Mouse (Mus musculus) neural tube, embryonic 13.5 days (tissue): Measurements from ENCODE around the gene Kank1. TPM values are rescaled to one million over a fixed set of nuclear protein-coding genes. Genes with fewer than 3 reads are reported as not detected.

ENCODE experiments used
- ATAC-seq: fragments of 200-750 bp; cut with Nextera tagmentation; 2 replicates; pipeline ENCODE4 v1.8.0; 2017; ENCODE audit warnings: low read depth, mild to moderate bottlenecking, moderate TSS enrichment, moderate library complexity
- H3K27ac ChIP-seq: fragments of 300-500 bp; sonication (generic); replicated peaks from 2 replicates; pipeline ENCODE4 v1.5.1; 2015; ENCODE audit warnings: moderate library complexity, mild to moderate bottlenecking, inconsistent platforms
- H3K27me3 ChIP-seq: fragments of 300-500 bp; sonication (generic); 2 replicates; pipeline ENCODE4 v1.6.1; 2015; ENCODE audit warnings: mild to moderate bottlenecking, inconsistent platforms
- H3K36me3 ChIP-seq: fragments of 300-500 bp; sonication (generic); 2 replicates; pipeline ENCODE4 v1.6.1; 2015; ENCODE audit warnings: mild to moderate bottlenecking, inconsistent platforms
- H3K4me1 ChIP-seq: fragments of 300-500 bp; sonication (generic); replicated peaks from 2 replicates; pipeline ENCODE4 v1.6.1; 2015; ENCODE audit warnings: inconsistent platforms
- H3K4me2 ChIP-seq: fragments of 300-500 bp; sonication (generic); 2 replicates; pipeline ENCODE4 v1.6.1; 2015; ENCODE audit warnings: inconsistent platforms, mild to moderate bottlenecking, moderate library complexity
- H3K4me3 ChIP-seq: fragments of 300-500 bp; sonication (generic); 2 replicates; pipeline ENCODE4 v1.5.1; 2015; ENCODE audit warnings: mild to moderate bottlenecking, inconsistent platforms
- H3K9ac ChIP-seq: fragments of 300-500 bp; sonication (generic); 2 replicates; pipeline ENCODE4 v1.6.1; 2015; ENCODE audit warnings: moderate library complexity, mild to moderate bottlenecking, inconsistent platforms
- H3K9me3 ChIP-seq: fragments of 300-500 bp; sonication (generic); 2 replicates; pipeline ENCODE4 v1.6.1; 2016; ENCODE audit warnings: inconsistent platforms
- WGBS: fragments of 180-500 bp; shearing (Covaris S2); methylation state at CpG from one replicate; pipeline ENCODE4 v1.1.7; 2015; 5-methylcytosine and 5-hydroxymethylcytosine counted together
- polyA plus RNA-seq: library from polyadenylated mRNA; unstranded; fragments of >200 nt; fragmentation: Nextera tagmentation; extraction: Ambion mirVana; gene quantifications from 2 replicates; pipeline ENCODE4 v1.2.1, GENCODE M21; 2015

The Kank1 gene
- polyA plus RNA-seq, 1 experiment from 2014 or later: 10.3 TPM

DNA sequence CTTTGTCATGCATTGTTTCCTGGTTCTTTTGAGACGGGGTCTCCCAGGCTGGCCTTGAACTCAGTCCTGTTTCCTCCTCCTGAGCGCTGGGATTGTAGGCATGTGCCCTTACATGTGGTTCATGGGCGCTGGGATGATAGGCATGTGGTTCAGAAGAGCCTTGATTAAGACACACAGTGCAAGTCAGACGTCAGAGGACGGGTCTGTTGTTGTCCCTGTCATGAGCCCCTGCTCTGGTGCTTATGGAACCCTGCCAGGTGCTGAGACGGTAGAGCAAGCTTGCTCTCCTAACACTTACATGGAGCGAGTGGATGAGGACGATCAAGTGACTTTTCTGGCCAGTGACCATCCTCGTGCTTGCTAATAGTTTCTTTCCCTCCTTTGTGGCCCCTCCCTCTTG, 143.9 kb downstream of the Kank1 start:
- Histone ChIP-seq H3K9ac (no peak overlapping the region), H3K9me3 (no peaks in the 10 kb centered on the region), H3K4me1 (peaks cover 9% of the 10 kb centered on the region), H3K4me3 (no peak overlapping the region), H3K36me3 (no peaks in the 10 kb centered on the region), H3K27ac (no peak overlapping the region), H3K27me3 (no peaks in the 10 kb centered on the region), H3K4me2 (no peak overlapping the region)
- no peak for ATAC-seq
- 92% methylated on average over 9 of the region's 9 CpGs for WGBS

DNA sequence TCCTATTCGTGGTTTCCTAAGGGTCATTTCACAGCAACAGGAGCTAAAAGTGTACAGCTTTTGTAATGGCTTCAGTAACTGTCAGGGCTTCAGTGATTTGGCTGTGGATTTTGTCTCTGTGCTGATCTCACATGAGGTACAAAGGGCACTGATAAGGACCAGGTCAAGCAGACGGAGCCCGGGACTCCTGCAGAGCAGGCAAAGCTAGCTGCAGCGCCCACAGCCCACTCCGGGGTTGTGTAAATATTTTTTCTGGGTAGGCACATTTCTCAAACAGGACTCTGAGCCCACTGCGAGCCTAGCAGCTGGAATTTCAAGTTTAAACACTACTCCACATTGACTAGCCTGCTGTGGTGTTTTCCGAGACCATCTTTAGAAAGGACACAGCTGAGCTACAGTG, 145.2 kb downstream of the Kank1 start:
- 0 out of 2 replicates have a peak overlapping the region, but pooled peaks have one; percentile 8 for H3K9ac ChIP-seq
- H3K27ac ChIP-seq: no peak overlapping the region
- H3K27me3 ChIP-seq: no peaks in the 10 kb centered on the region
- H3K4me2 ChIP-seq: no peak overlapping the region
- WGBS: 69% methylated on average over 7 of the region's 7 CpGs
- peaks cover 9% of the 10 kb centered on the region for H3K4me1 ChIP-seq
- H3K9me3 ChIP-seq: no peaks in the 10 kb centered on the region
- H3K36me3 ChIP-seq: no peaks in the 10 kb centered on the region
- ATAC-seq: no peak
- H3K4me3 ChIP-seq: no peak overlapping the region

DNA sequence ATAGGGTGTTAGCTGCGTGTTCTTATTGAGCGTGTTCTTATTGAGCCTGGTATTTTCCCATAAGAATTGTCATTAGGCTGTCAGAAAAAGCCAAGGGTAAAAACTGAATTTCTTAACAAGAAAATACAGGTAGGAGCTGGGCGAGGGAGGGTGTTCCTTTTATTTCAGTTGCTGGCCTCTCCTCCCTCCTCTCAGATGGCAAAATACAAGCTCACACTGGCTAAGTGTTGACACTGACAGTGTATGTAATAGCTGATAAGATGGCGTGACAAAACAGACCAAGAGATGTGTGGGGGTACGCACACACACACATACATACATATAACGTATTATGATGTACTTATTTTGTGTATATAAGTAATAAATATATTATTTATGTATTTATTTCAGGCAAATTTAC, 145.7 kb downstream of the Kank1 start:
- WGBS: 87% methylated on average over 6 of the region's 6 CpGs
- H3K27me3 ChIP-seq: no peaks in the 10 kb centered on the region
- no peak overlapping the region for H3K27ac ChIP-seq
- no peak overlapping the region for H3K4me3 ChIP-seq
- H3K36me3 ChIP-seq: no peaks in the 10 kb centered on the region
- no peaks in the 10 kb centered on the region for H3K9me3 ChIP-seq
- no peak overlapping the region for H3K4me2 ChIP-seq
- peaks cover 9% of the 10 kb centered on the region for H3K4me1 ChIP-seq
- no peak overlapping the region for H3K9ac ChIP-seq
- ATAC-seq: no peak

DNA sequence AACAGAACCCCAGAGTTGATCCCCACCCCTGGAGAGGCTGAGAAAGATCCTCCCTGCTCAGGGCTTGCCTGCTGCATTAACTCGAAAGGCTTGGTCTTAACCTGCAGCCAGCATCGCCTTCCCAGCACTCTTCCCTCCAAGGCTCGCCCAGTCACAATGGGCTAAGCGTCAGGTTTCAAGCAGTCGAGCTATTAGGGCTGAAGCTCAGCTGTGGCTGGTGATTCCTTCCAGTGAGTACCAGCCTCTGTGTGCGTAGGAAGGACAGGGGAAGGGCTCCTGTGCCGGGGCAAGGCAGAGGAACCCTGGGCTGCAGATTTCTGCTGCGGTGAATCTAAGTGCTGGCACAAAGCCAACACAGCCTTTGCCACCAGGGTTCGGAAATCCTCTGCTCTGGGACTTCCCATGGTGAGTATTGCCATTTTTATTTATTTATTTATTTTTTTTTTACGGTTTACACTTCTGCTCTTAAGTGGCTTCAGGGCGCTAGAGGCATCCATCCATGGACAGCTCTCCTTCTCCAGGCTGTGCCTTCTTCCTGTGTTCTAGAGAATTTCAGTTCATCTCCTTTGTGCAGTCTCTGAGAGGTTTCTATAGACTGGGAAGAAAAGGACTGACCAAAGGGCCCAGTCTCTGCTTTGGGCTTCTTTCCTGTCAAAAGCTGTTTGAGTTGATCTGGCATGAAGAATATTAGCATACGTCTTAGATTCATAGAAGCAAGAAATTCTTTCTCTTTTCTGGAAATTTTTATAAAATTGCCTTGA, 146.8 kb downstream of the Kank1 start:
- Histone ChIP-seq H3K27me3 (no peaks in the 10 kb centered on the region), H3K9me3 (no peaks in the 10 kb centered on the region), H3K36me3 (no peaks in the 10 kb centered on the region), H3K9ac (no peak overlapping the region), H3K27ac (peak overlapping the region; percentile 52; the same call in 1 of the 2 replicates), H3K4me3 (no peak overlapping the region), H3K4me1 (peaks cover 9% of the 10 kb centered on the region), H3K4me2 (peak overlapping the region; percentile 6; the same call in 1 of the 2 replicates)
- 16% methylated on average over 12 of the region's 12 CpGs for WGBS
- ATAC-seq: peak; percentile 65; the same call in 1 of the 2 replicates

DNA sequence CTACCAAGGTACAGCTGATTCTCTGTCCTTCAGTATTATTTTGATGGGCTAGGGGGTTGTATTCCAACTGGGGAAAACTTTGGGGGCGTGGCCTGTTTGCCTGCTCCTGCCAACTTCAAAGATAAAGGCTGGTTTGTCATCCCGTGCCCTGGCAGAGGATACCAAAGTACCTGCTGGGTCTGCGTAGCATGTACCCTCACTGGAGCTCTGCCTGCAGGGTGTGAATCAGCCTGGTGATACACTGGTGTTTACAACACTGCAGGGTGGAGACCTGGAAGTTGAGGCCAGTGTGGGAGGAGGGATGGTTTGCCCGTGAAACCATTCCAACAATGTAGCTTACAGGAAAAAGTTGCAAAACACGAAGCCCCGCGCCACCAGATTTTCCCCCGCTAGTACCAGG, 149.2 kb downstream of the Kank1 start:
- no peaks in the 10 kb centered on the region for H3K9me3 ChIP-seq
- H3K4me2 ChIP-seq: no peak overlapping the region
- no peak for ATAC-seq
- H3K4me3 ChIP-seq: no peak overlapping the region
- H3K27me3 ChIP-seq: no peaks in the 10 kb centered on the region
- no peaks in the 10 kb centered on the region for H3K36me3 ChIP-seq
- H3K27ac ChIP-seq: no peak overlapping the region
- 73% methylated on average over 8 of the region's 8 CpGs for WGBS
- no peak overlapping the region for H3K9ac ChIP-seq
- peaks cover 9% of the 10 kb centered on the region for H3K4me1 ChIP-seq

DNA sequence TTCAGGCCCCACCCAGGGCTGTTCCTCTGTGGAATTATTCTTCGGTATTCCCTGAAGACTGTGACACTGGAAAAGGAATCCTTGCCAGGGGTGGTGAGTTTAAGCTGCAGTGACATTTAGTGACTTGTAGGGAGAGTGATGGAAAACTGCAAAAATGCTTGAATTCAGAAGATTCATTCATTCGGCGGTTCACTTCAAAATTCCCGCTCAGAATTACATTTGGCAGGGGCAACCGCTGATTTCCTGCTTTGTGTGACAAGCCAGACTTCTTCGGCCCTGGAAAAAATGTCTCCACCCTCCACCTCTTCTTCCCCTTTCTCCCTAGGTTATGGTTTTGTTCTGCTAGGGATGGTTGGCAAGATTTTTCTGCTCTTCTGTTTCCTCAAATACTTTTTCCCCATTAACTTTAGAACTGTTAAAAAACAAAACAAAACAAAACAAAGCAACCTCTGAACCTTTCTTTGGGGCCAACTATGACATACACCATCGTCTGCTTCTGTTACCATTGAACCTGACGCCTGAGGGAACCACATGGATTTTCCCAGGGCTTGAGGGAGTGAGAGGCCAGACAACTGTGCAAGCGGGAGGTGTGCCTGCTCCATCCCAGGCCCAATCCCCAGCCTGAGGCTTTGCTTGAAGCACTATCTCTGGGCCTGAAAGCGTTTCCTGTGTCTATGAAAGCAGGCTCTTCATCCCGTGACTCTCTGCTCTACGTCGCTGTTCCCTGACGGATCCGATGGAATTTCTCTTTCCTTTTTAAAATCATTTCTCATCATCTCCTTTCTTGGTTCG, 150.1 kb downstream of the Kank1 start:
- no peak overlapping the region for H3K9ac ChIP-seq
- H3K36me3 ChIP-seq: no peaks in the 10 kb centered on the region
- H3K4me1 ChIP-seq: peaks cover 9% of the 10 kb centered on the region
- no peak overlapping the region for H3K27ac ChIP-seq
- H3K4me3 ChIP-seq: no peak overlapping the region
- no peaks in the 10 kb centered on the region for H3K27me3 ChIP-seq
- WGBS: 88% methylated on average over 16 of the region's 16 CpGs
- no peak for ATAC-seq
- no peak overlapping the region for H3K4me2 ChIP-seq
- no peaks in the 10 kb centered on the region for H3K9me3 ChIP-seq

DNA sequence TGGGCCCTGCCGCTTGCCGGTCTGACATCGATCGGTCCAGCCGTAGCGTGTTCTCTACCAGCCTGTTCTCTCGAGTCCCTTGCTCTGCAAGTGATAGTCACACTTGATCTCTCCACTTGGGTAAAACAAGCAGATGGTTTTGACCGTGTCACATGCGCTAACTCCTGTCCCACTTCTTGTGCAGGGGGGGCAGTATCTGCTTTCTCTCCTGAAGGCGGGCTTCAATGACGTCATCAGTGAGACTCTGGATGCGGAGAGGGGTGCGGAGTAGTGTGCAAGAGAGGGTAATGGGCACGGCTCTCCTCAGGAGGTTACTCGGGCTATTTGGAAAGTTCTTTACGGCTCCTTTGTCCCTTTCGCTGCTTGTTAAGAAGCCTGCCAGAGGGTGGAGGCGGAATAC, 151.1 kb downstream of the Kank1 start:
- H3K27me3 ChIP-seq: no peaks in the 10 kb centered on the region
- H3K36me3 ChIP-seq: no peaks in the 10 kb centered on the region
- H3K9ac ChIP-seq: no peak overlapping the region
- H3K9me3 ChIP-seq: no peaks in the 10 kb centered on the region
- 75% methylated on average over 18 of the region's 18 CpGs for WGBS
- H3K4me1 ChIP-seq: peaks cover 9% of the 10 kb centered on the region
- H3K4me3 ChIP-seq: no peak overlapping the region
- H3K27ac ChIP-seq: no peak overlapping the region
- no peak overlapping the region for H3K4me2 ChIP-seq
- ATAC-seq: no peak

DNA sequence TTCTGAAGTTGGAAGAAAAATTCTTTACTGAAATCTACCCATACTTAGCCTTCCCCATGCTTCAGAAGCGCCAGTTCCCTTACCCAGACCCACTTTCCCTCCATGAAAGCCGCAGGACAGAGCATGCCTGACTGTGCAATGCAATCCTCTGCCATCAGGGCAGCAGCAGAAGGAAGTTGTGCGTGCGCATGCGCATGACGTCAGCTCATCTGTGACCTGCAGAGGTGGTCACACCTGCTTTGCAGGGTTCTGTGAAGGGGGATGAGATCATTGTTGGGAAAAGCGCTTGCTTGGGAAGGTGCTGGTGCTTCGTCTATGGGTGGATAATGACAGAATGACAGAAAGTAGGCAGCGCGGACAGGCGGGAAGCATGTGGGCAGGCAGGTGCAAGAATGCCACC, 155.4 kb downstream of the Kank1 start:
- WGBS: 94% methylated on average over 11 of the region's 11 CpGs
- H3K27ac ChIP-seq: no peak overlapping the region
- no peaks in the 10 kb centered on the region for H3K27me3 ChIP-seq
- peaks cover 9% of the 10 kb centered on the region for H3K4me1 ChIP-seq
- no peak overlapping the region for H3K9ac ChIP-seq
- no peak overlapping the region for H3K4me2 ChIP-seq
- H3K36me3 ChIP-seq: no peaks in the 10 kb centered on the region
- no peak overlapping the region for H3K4me3 ChIP-seq
- no peak for ATAC-seq
- no peaks in the 10 kb centered on the region for H3K9me3 ChIP-seq

DNA sequence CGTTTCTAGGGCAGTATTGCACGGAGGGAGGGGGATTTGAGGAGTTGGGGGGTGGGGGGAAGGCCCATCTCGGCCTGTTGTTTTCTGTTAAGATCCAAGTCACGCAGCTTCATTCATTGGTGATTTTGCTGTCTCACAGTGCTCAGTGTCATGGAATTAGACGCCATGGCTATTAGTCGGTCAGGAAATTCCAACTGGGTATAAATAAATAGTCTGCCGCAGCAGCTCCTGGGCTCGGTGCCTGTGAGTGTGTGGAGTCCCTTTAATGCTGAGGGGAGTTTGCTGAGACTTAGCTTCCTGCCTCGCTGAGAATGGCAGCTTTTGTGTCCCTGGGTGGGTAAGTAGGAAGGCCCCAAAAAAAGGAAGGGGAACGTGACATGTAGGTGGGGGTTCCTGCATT, 158.3 kb downstream of the Kank1 start:
- Histone ChIP-seq H3K4me2 (peak overlapping the region; percentile 20; the same call in 1 of the 2 replicates), H3K4me3 (no peak overlapping the region), H3K4me1 (peaks cover 23% of the 10 kb centered on the region), H3K27me3 (no peaks in the 10 kb centered on the region), H3K27ac (peak overlapping the region; percentile 46), H3K9ac (no peak overlapping the region), H3K9me3 (no peaks in the 10 kb centered on the region), H3K36me3 (no peaks in the 10 kb centered on the region)
- 25% methylated on average over 10 of the region's 10 CpGs for WGBS
- peak; percentile 79 for ATAC-seq

DNA sequence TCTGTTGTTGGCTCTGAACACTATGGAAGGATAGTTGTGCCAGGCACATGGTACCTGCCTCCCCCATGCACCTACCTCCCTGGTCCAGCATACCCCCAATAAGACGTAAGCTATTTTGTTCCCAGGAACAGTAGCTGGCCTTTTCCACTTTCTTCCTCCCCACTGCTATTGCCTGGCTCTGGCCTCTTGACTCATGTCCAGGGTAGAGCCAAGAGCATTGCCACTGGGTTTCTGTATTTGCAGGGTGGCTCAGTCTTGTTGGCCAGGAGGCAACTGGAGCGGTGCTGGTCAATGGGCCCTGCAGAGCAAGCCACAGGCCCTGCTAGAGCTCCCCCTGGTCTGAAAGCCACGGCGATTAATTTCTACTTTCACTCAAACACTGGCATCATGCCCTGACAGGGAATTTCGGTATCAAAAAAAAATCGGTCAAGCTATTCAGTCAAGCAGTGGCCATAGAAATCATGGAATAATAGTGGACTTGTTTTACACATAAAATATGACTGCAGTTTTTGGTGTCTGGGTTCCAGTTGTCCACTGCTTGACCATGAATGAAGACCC, 160.0 kb downstream of the Kank1 start:
- no peaks in the 10 kb centered on the region for H3K9me3 ChIP-seq
- no peak for ATAC-seq
- H3K4me1 ChIP-seq: peaks cover 41% of the 10 kb centered on the region
- H3K27ac ChIP-seq: no peak overlapping the region
- 87% methylated on average over 6 of the region's 6 CpGs for WGBS
- no peaks in the 10 kb centered on the region for H3K36me3 ChIP-seq
- no peak overlapping the region for H3K4me3 ChIP-seq
- H3K27me3 ChIP-seq: no peaks in the 10 kb centered on the region
- H3K4me2 ChIP-seq: no peak overlapping the region
- H3K9ac ChIP-seq: no peak overlapping the region

DNA sequence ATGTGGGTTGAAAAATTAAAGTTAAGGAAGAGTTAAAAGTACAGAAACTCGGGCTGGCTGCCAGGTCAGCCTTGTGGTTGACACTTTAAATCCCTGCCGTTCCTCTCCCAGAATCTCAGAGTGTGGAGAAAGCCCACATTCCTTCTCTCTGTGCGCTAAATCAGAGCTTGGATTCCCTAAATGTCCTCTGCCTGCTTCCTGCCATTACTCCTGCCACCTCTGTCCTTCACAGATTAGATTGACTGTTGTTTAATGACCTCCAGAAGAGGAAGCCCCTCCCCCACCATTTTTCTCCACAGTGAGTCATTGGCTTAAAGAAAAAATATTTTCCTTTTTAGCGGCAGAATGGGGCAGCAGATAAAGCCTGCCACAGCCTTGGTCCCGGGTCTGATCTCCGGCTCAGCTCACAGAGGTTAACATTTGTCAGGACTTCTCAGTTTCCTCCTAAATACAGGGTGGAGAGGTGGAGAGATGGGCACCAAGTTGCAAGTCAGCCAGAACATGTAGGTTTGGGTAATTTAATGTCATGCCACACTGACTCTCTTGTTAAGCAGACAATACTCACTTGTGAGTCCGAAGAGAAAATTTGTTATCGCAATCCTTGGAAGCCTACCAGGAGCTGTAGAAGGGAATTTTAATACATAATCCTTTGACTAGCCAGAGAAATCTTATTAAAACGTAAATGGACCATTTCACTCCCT, 162.9 kb downstream of the Kank1 start:
- Histone ChIP-seq H3K4me2 (peak overlapping the region; percentile 40), H3K4me3 (no peak overlapping the region), H3K4me1 (peaks cover 49% of the 10 kb centered on the region), H3K36me3 (no peaks in the 10 kb centered on the region), H3K9ac (no peak overlapping the region), H3K27ac (peak overlapping the region; percentile 57), H3K27me3 (peaks cover 11% of the 10 kb centered on the region; the same call in 1 of the 2 replicates), H3K9me3 (no peaks in the 10 kb centered on the region)
- 9% methylated on average over 9 of the region's 9 CpGs for WGBS
- no peak for ATAC-seq
